Mouse (Mus musculus) ES-E14 (cell line): Measurements from ENCODE around the gene Zfp607b. TPM values are rescaled to one million over a fixed set of nuclear protein-coding genes. Genes with fewer than 3 reads are reported as not detected.
A peak's percentile ranks its signal among the peaks of the same experiment; 100 is the strongest.

Experiments used
- DNase-seq: peaks from one replicate; pipeline ENCODE4 v3.0.0-alpha.2; 2013; ENCODE audit warnings: low read depth, low spot score
- H3K27ac ChIP-seq: 2 replicates; pipeline ENCODE4 v1.5.1; 2012; ENCODE audit warnings: low read depth, mild to moderate bottlenecking, low read length, moderate library complexity, mixed read lengths; ENCODE audit not compliant: poor library complexity, insufficient read depth, severe bottlenecking
- H3K36me3 ChIP-seq: 2 replicates; pipeline ENCODE4 v1.6.1; 2012; ENCODE audit warnings: mild to moderate bottlenecking, low read length, moderate library complexity, mixed read lengths; ENCODE audit not compliant: control insufficient read depth, poor library complexity, insufficient read depth, severe bottlenecking
- H3K4me1 ChIP-seq, 2 experiments: fragments of 150-350 bp in 1 of 2; sonication (generic) in 1 of 2; 2 replicates each; pipeline ENCODE4 v1.6.1; 2012; ENCODE audit warnings: low read length in 2 of 2, mild to moderate bottlenecking in 1 of 2, mixed read lengths in 1 of 2; ENCODE audit not compliant: control insufficient read depth in 2 of 2, insufficient read depth in 2 of 2, poor library complexity in 1 of 2
- H3K4me3 ChIP-seq, 2 experiments: fragments of 150-350 bp in 1 of 2; sonication (generic) in 1 of 2; 2 replicates each; pipeline ENCODE4 v1.5.1; 2012; ENCODE audit warnings: low read length in 2 of 2, low read depth in 1 of 2, mild to moderate bottlenecking in 1 of 2, mixed read lengths in 1 of 2; ENCODE audit not compliant: insufficient read depth in 1 of 2, poor library complexity in 1 of 2, severe bottlenecking in 1 of 2
- H3K9ac ChIP-seq: 2 replicates; pipeline ENCODE4 v1.6.1; 2012; ENCODE audit warnings: low read depth, mild to moderate bottlenecking, low read length, mixed read lengths; ENCODE audit not compliant: poor library complexity, insufficient read depth, severe bottlenecking
- H3K9me3 ChIP-seq: fragments of 150-350 bp; sonication (generic); 2 replicates; pipeline ENCODE4 v1.6.1; 2012; ENCODE audit warnings: low read depth, mild to moderate bottlenecking, low read length; ENCODE audit not compliant: control insufficient read depth, insufficient read depth
- CHD2 ChIP-seq: IDR thresholded peaks from 2 replicates; pipeline ENCODE4 v1.6.1; 2014; ENCODE audit warnings: mild to moderate bottlenecking, low read depth, low read length, inconsistent platforms
- HCFC1 ChIP-seq: IDR thresholded peaks from 2 replicates; pipeline ENCODE4 v1.6.1; 2012; ENCODE audit warnings: low read length, inconsistent platforms, borderline replicate concordance; ENCODE audit not compliant: insufficient read depth
- MAFK ChIP-seq: IDR thresholded peaks from 2 replicates; pipeline ENCODE4 v1.6.1; 2014; ENCODE audit warnings: mild to moderate bottlenecking, low read depth, low read length, inconsistent platforms; ENCODE audit not compliant: insufficient read depth
- ZC3H11A ChIP-seq: IDR thresholded peaks from 2 replicates; pipeline ENCODE4 v1.6.1; 2012; ENCODE audit warnings: low read depth, mild to moderate bottlenecking, inconsistent platforms, low read length, borderline replicate concordance
- ZNF384 ChIP-seq: IDR thresholded peaks from 2 replicates; pipeline ENCODE4 v1.6.1; 2012; ENCODE audit warnings: low read depth, low read length, inconsistent platforms
- in situ Hi-C, 2 experiments: fragments of 600-800 bp; cut with MboI; formaldehyde crosslinking; loops; one replicate each; pipeline ENCODE4 v1.15.1; 2025; ENCODE audit warnings: low sequenced_read_pairs in 2 of 2, inconsistent platforms in 1 of 2; ENCODE audit not compliant: unreplicated experiment in 2 of 2
- total RNA-seq: library from RNA; depleted of rRNA; stranded (reverse); fragments of 300-350 nt; gene quantifications from 2 replicates; pipeline ENCODE4 v1.2.3, GENCODE M21; 2012

The Zfp607b gene
- total RNA-seq, 1 experiment: 6.6 TPM

DNA sequence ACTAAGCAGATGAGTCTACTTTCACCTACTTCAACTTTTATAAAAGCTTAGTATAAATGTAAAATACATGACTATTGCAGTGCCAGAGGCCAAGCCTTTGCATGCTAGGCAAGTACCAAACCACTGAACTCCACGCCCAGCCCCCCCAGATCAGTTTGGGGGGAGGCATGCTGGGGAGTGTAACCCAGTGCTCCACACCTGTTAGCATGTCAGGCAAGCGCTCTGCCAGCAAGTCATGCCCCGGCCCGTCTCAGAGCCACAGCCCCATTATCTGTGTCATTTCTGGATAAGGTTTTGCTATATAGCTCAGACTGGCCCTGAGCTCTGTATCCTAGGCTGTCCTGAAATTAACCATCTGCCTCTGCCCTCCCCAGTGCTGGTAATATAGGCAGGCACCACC, 27.1 kb upstream of the Zfp607b start:
- no peak for DNase-seq
- Histone ChIP-seq H3K9ac (no peak overlapping the region), H3K9me3 (no peaks in the 10 kb centered on the region), H3K27ac (no peak overlapping the region), H3K36me3 (no peaks in the 10 kb centered on the region), H3K4me3 (no peak overlapping the region), H3K4me1 (peaks cover 0 to 5% of the 10 kb centered on the region in 2 experiments; a peak in 1 of 4 replicates)
- TF ChIP-seq HCFC1 (no peak), MAFK (no peak), ZC3H11A (no peak), ZNF384 (no peak), CHD2 (no peak)
- in situ Hi-C loops: no loop called here

GRCm38 (mm10) chr7:27673064-27673574, 16.0 kb upstream of the Zfp607b start:
- in situ Hi-C loops: no loop called here
- Histone ChIP-seq H3K4me1 (peaks cover 0 to 7% of the 10 kb centered on the region in 2 experiments; a peak in 2 of 4 replicates), H3K27ac (no peak overlapping the region), H3K9me3 (no peaks in the 10 kb centered on the region), H3K9ac (peak overlapping the region; percentile 89; the same call in 1 of the 2 replicates), H3K4me3 (peak overlapping the region; percentile 77 to 89), H3K36me3 (no peaks in the 10 kb centered on the region; the same call in 1 of the 2 replicates)
- no peak for TF ChIP-seq ZC3H11A
- no peak for TF ChIP-seq MAFK
- TF ChIP-seq ZNF384: no peak
- no peak for TF ChIP-seq HCFC1
- TF ChIP-seq CHD2: no peak
- no peak for DNase-seq

GRCm38 (mm10) chr7:27673575-27674131, 15.5 kb upstream of the Zfp607b start:
- in situ Hi-C loops: no loop called here
- H3K9ac ChIP-seq: peak overlapping the region; percentile 89
- no peaks in the 10 kb centered on the region for H3K9me3 ChIP-seq
- H3K36me3 ChIP-seq: no peaks in the 10 kb centered on the region; the same call in 1 of the 2 replicates
- no peak for DNase-seq
- H3K4me3 ChIP-seq: peak overlapping the region; percentile 77 to 89
- H3K27ac ChIP-seq: peak overlapping the region; percentile 43; the same call in 1 of the 2 replicates
- H3K4me1 ChIP-seq: peaks cover 0 to 7% of the 10 kb centered on the region in 2 experiments; a peak in 2 of 4 replicates
- TF ChIP-seq HCFC1: no peak
- no peak for TF ChIP-seq MAFK
- no peak for TF ChIP-seq CHD2
- no peak for TF ChIP-seq ZNF384
- no peak for TF ChIP-seq ZC3H11A

DNA sequence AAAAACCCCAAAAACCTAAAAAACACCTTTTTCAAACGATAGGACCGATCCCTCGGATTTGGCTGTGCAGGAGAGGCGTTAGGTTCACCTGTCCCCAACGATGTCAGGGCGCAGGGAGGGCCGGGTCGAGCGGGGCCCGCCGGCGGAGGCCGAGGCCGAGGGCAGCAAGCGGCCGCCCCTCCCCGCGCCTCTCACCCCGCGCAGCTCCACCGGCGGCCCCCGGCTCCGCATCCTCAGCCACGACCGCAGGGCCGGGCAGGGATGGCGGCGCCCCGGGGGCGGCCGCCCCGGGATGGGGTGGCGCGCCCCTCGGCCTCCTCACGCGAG, 15.0 kb upstream of the Zfp607b start:
- no peak for TF ChIP-seq ZC3H11A
- no peak for TF ChIP-seq CHD2
- TF ChIP-seq MAFK: no peak
- TF ChIP-seq ZNF384: no peak
- TF ChIP-seq HCFC1: no peak
- Histone ChIP-seq H3K4me1 (peaks cover 0 to 7% of the 10 kb centered on the region in 2 experiments; a peak in 2 of 4 replicates), H3K9ac (peak overlapping the region; percentile 89), H3K36me3 (no peaks in the 10 kb centered on the region; the same call in 1 of the 2 replicates), H3K27ac (no peak overlapping the region), H3K9me3 (no peaks in the 10 kb centered on the region), H3K4me3 (peak overlapping the region; percentile 77 to 89)
- in situ Hi-C loops: no loop called here
- DNase-seq: no peak
